Mouse (Mus musculus): ENCODE measurements at regions not wholly inside any gene's neighbourhood (a gene's known extent, or its start where the extent isn't known, plus 50 kb on each side); places are given as distances from the start of the nearest gene placed in this dataset.

DNA sequence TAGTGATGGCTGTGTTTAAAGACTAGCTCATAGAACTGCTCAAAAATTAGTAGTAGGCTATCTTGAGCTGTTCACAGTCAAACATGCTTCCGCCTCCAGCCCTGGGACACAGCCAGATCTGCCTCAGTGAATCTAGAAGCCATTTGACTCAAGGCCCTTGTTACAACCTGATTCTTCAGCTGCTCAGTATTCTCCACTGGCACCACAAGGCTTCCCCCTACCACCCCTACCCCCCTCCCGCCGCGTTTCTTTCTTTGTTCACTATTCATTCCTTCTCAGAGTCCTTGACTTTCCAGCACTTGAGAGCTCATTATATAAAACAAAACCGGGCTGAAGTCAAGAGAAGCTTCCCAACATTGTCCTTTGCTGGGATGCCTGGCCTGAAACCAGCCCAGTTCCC, 278.7 kb downstream of the Hlx start:
- no peak for DNase-seq

DNA sequence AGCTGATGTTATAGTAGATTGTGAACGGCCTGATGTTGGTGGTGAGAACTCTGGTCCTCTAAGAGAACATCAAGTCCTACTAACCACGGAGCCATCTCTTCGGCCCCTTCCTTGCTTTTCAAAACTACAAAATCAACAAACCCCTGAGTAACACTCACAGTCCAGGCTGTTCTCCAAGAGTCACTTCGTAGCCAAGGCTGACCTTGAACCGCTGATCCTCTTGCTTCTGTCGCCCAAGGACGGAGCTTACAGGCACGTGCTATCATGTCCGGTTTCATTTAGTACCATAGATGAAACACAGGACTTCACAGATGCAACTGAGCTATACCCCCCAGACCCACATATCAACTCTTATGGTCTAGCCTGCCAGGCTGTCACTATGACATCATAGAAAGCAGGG, 279.4 kb downstream of the Hlx start:
- no peak for DNase-seq

DNA sequence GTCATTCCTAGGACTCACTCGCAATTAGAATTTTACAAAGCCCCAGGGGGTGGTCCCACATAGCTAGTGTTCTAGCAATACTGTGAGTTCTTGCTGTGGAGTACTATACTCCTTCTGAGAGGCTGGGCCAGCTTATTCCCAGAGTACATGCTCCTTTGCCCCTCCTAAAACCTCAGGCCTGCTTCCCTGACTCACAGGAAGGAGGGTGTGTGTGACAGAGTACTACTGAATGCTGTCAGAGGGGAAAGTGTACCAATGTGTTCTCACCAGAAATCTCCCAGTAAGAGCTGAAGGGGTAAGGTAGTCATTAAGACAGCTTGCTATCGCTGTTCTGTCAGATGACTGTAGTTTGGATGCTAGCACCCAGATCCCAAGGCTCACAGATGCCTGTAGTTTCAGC, 280.7 kb downstream of the Hlx start:
- DNase-seq = no peak

- DNase-seq = no peak
These were observed 283.4 kb downstream of the Hlx start for GRCm38 (mm10) chr1:184449007-184449406.

GRCm38 (mm10) chr1:184447911-184448310, 284.5 kb downstream of the Hlx start:
- peak; percentile 30 for DNase-seq

GRCm38 (mm10) chr1:184447161-184447667, 285.2 kb downstream of the Hlx start:
- no peak for DNase-seq

DNA sequence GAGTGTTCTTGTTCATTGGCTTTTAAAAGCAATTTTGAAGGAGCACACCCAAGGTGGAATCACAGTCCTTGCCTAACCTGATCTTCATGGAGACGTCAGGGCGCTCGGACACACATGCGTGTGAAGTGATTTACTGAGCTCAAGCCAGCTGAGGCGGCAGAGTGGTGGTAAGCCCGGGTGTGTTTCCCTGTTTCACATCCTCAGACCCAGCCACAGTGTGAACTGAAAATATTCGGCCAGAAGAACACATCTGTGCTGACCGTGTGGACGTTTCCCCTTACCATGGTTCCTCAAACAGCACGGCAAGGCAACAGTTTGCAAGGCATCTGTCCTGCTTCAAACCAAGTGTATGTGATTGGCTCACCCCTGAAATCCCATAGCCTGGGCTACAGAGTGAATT, 288.2 kb downstream of the Hlx start:
- DNase-seq = no peak

DNA sequence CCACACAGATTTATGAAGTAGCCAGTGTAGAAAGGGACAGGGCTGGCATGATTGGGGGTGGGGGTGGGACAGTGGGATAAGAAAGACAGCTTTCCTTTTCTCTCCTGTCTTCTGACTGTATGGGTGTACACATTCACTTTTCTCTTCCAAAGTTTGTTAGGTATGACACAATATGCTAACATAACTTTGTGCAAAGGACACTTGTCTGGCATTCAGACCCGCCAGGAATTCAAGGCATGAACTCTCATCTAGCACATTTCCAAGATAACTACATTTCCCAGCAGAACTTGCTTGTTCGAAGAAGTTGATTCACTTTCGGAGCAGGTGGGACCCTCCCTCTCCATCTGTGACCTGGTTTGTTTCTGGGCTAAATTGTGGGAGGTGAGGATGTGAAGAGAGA, 289.7 kb downstream of the Hlx start:
- DNase-seq = no peak

DNA sequence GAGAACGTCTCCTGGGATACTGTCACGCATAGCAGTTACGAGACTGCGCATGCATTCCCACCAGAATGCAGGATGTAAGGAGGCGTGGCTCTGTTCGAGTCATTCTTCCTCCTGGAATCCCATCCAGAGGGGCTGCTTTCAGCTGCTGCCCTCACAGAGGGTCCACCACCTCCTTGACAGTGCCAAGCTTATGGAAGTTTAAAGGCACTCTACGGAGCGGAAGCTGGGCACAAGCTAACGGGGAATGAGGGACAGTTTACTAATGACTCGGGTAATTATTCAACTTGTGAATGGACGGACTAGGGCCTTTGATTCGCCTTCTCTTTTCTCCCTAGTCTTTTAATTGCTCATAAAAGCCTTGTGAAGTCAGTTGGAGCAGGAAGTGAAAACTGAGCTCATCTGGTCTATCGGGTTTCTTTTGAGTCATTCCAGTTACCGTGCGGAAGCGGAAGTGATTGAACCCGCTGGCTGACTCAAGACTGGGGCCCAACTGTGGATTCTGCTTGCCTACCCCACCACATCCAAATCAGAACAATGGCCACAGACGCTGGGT, 291.3 kb downstream of the Hlx start:
- no peak for DNase-seq

DNA sequence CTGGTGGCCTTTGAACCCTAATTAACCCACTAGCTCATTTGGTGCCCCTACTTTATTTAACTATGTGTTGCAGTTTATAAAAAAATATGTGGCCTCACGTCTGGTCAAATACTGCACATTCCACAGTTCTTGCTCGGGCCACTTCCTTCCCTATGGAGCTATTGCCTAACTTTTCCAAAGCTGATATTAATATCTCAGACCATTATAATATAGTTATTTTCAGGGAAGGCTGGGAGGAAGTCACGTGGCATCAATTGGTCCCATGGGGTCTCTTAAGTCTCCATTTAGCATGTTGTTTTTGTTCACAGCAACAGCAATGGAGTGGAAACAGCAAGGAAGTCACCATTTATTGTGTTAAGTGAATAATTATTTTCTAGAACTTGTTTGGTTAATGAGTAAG, 292.9 kb downstream of the Hlx start:
- no peak for DNase-seq

DNA sequence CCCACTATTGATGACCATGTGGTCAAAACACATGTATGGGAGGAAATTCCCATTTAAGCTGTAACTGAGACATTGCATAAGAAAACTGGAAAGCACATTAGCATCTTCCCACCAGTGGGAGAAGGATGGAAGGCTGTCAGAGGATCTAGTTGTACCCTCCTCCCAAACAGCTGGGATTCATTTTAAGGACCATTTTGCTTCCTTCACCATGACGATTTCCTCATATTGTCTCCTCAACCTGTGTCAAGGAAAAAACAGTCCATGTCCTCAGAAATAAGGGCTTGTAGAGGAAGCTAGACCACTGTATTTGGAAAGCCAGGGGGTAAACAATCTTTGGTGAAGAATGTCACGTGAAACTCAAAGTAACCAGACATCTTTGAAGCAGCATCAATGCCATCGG, 296.0 kb downstream of the Hlx start:
- no peak for DNase-seq

- no peak for DNase-seq
These were observed 303.8 kb downstream of the Hlx start for GRCm38 (mm10) chr1:184428612-184429011.

DNA sequence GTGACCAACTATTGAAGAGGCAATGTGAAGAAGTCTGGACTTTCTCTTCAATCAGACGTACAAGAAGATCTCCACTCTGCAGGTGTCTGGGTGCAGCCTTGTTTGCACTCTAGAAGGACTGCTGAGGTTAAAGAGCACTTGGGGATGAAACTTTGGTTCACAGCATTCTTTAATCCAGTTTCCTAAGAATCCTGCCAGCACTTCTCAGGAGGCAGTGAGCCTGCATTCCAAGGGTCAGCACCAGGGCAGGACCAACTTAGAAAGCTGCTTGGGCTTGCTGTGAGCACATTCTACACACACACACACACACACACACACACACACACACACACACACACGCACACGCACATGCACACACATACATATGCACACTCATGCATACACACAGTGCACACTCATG, 304.4 kb downstream of the Hlx start:
- no peak for DNase-seq

GRCm38 (mm10) chr1:184425694-184426093, 306.7 kb downstream of the Hlx start:
- DNase-seq = no peak

DNA sequence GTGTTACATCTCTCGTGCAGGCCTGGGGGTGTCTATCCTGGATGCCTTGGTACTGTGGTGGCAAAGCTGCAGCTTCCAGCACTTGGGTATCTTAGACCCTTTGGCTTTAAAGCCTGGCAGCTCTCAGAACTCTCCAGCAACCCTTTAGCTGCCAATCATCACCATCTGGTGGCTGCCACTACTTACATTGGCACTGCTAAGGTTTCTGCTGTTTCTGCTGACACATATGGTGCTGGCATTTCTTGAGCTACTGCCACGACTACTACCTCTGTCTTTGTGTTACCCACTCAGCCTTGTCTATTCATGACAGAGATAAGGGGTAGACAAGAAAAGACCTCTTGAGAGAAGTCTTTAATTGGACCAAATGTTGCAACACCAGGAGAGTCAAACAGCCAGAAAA, 308.4 kb downstream of the Hlx start:
- DNase-seq = no peak

DNA sequence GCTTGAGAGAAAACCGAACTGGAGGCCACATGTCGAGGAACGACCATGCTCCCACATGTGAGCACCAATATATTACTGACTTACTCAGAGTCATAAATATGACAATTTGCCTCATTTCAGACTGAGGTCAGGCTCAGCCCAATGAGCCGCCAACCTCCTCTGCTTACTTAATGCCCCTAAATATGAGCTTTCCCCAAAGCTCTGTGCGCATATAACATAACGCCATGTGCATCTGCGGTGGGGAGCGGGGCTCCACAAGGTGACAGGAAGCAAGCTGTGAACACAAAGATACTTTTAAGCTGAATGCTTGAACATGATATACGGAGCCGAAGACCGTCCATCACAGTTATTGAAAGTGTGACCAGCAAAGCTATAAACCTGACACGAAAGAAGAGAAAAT, 319.8 kb downstream of the Hlx start:
- DNase-seq = no peak

DNA sequence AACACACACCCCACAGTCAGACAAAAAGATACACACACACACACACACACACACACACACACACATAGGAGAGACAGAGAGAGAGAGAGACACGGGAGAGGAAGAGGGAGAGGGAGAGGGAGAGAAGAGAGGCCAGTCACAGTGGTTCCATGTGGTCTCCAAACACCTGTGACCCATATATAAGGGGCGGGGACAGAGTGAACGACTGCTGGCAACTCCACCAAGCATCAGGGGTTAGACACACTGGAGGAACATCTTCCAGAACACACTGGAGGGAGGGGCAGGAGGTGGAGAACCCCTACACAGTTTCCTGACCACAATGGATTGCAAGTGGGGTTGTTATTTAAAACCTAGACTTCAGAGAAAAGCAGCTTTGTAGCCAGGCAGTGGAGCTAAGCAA, 321.4 kb downstream of the Hlx start:
- DNase-seq = no peak

- no peak for DNase-seq
These were observed 322.4 kb downstream of the Hlx start for GRCm38 (mm10) chr1:184409986-184410385.

GRCm38 (mm10) chr1:184402985-184403384, 329.4 kb downstream of the Hlx start:
- DNase-seq = no peak

DNA sequence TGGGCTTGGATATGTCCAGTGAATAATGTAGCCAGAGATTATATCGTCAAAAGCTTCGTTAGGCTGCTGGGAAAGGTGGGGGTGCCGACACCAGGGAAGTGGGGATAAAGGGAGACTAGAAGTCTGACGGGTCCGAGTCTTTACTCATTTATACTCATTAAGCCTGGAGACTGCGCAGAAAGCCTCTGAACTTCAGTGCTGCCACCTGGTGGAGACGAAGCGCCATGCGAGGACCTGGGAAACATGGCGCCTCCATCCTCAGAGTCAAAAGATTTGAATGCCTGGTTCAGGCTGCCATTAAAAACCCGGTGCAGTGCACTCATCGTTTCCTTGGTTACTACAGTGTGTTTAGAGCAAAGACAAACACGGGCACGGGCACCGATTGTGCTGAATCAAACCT, 337.2 kb downstream of the Hlx start:
- peak; percentile 3 for DNase-seq

DNA sequence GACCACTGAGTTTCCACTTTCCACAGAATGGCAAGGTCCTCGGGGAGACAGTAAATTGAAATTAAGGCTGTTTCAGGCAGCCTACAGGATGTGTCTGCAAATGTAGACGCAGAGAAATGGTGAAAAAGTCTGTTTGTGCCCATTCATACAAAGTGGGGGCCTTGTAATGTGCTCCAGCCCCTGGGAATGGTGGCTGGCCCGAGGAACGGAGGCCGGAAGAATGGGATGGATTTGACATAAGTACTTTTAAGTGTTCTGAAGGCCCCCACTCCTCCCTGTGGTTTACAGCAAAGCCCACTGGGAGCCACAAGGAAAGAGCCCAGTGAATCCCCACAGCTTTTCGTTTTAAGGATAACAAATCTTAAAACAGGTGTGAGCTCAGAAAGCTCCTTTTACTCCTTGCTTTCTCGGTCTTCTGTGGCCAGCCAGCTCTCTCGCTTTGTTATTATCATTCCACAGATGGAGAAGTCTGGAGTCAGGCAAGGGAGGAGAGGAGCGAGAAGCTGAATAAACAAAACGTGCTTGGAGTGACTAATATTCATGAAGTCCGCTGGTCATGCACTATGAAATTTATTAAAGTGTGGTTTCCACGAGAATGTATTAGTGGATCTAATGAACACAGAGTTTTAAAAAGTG, 337.7 kb downstream of the Hlx start:
- DNase-seq = no peak

GRCm38 (mm10) chr1:184384088-184384823, 348.2 kb downstream of the Hlx start:
- no peak for DNase-seq

- no peak for DNase-seq
These were observed 344.6 kb upstream of the 1700056E22Rik start for GRCm38 (mm10) chr1:184378665-184379064.

DNA sequence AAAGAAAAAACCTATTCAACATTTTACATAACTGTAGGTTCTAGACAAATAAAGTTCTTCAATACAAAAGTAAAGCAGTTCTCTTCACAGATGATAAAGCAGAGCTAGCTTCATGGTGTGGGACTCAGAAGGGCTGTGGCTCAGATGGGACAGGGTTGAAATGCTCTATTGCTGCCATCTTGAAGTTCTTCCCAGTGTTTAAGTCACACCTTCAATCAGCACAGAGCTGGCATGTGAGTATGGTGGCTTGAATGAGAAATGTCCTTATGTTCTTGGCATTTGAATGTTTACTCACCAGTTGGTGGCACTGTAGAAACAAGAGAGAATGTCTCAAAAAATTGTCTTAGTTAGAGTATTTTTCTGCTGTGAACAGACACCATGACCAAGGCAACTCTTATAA, 330.9 kb upstream of the 1700056E22Rik start:
- no peak for DNase-seq

DNA sequence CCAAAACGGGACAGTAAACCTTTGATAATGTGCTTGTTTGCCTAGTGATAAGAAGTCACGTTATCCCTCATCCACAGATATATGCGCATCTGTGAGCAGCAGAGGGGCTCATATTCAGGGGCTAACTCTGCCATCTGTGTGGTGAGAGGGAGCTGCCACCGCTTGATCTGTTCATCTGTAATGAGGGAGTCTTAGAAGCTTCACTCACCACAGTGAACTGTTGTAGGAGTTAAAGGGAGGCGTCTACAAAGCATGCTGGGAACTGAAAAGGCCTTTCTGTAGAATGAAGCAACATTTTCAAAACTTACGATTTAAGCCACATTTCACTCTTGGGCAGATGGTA, 324.1 kb upstream of the 1700056E22Rik start:
- no peak for DNase-seq

Measured in cerebellum, adult 8-10 months (tissue).